Mouse (Mus musculus) limb, embryonic 14.5 days (tissue): ENCODE data around the gene Lce1m. TPM values are rescaled to one million over a fixed set of nuclear protein-coding genes. Genes with fewer than 3 reads are reported as not detected.

Source experiments
- ATAC-seq: fragments of 200-750 bp; cut with Nextera tagmentation; 2 replicates; pipeline ENCODE4 v1.8.0; 2017; ENCODE audit warnings: low read depth, moderate number of reproducible peaks, moderate TSS enrichment; ENCODE audit not compliant: low FRiP score
- DNase-seq: peaks from one replicate; pipeline ENCODE4 v3.0.0-alpha.2; 2015; ENCODE audit warnings: low spot score
- H3K27ac ChIP-seq: fragments of 300-500 bp; sonication (generic); replicated peaks from 2 replicates; pipeline ENCODE4 v1.5.1; 2014; ENCODE audit warnings: low read depth, mild to moderate bottlenecking, low read length, moderate library complexity, mixed read lengths
- H3K27me3 ChIP-seq: fragments of 300-500 bp; sonication (generic); 2 replicates; pipeline ENCODE4 v1.6.1; 2014; ENCODE audit warnings: low read length, mixed read lengths; ENCODE audit not compliant: control insufficient read depth, insufficient read depth
- H3K36me3 ChIP-seq: fragments of 300-500 bp; sonication (generic); 2 replicates; pipeline ENCODE4 v1.6.1; 2014; ENCODE audit warnings: mild to moderate bottlenecking, low read length, moderate library complexity, mixed read lengths; ENCODE audit not compliant: control insufficient read depth, insufficient read depth
- H3K4me1 ChIP-seq: fragments of 300-500 bp; sonication (generic); 2 replicates; pipeline ENCODE4 v1.6.1; 2014; ENCODE audit warnings: antibody characterized with exemption, low read length, mixed read lengths; ENCODE audit not compliant: control insufficient read depth, insufficient read depth
- H3K4me2 ChIP-seq: fragments of 300-500 bp; sonication (generic); replicated peaks from 2 replicates; pipeline ENCODE4 v1.6.1; 2014; ENCODE audit warnings: low read depth, mild to moderate bottlenecking, low read length, moderate library complexity; ENCODE audit not compliant: severe bottlenecking
- H3K4me3 ChIP-seq: fragments of 300-500 bp; sonication (generic); replicated peaks from 2 replicates; pipeline ENCODE4 v1.5.1; 2014; ENCODE audit warnings: low read length
- H3K9ac ChIP-seq: fragments of 300-500 bp; sonication (generic); 2 replicates; pipeline ENCODE4 v1.6.1; 2014; ENCODE audit warnings: mild to moderate bottlenecking, low read depth, low read length, moderate library complexity; ENCODE audit not compliant: severe bottlenecking
- H3K9me3 ChIP-seq: fragments of 300-500 bp; sonication (generic); 2 replicates; pipeline ENCODE4 v1.6.1; 2016; ENCODE audit warnings: low read length; ENCODE audit not compliant: control insufficient read depth
- POLR2A ChIP-seq: fragments of 200-500 bp; IDR thresholded peaks from 2 replicates; pipeline ENCODE4 v1.8.0; 2012; ENCODE audit warnings: inconsistent platforms, mild to moderate bottlenecking, moderate library complexity, borderline replicate concordance; ENCODE audit not compliant: insufficient read depth, insufficient read length; ENCODE audit errors: extremely low read depth
- WGBS: fragments of 180-500 bp; shearing (Covaris S2); extraction: QIAGEN DNeasy Blood & Tissue Kit; methylation state at CpG from one replicate; pipeline ENCODE4 v1.1.7; 2014; 5-methylcytosine and 5-hydroxymethylcytosine counted together
- polyA plus RNA-seq, 2 experiments: library from polyadenylated mRNA; depleted of rRNA in 1 of 2; stranded (reverse) in 1 of 2; unstranded in 1 of 2; fragments of >200 nt; fragmentation: Nextera tagmentation in 1 of 2; extraction: Ambion mirVana in 1 of 2; gene quantifications; 2 replicates each; pipeline versions ENCODE4 v1.2.1 to v1.2.3; 2012 to 2014

Lce1m gene
- polyA plus RNA-seq, 2 experiments, result not detected

DNA sequence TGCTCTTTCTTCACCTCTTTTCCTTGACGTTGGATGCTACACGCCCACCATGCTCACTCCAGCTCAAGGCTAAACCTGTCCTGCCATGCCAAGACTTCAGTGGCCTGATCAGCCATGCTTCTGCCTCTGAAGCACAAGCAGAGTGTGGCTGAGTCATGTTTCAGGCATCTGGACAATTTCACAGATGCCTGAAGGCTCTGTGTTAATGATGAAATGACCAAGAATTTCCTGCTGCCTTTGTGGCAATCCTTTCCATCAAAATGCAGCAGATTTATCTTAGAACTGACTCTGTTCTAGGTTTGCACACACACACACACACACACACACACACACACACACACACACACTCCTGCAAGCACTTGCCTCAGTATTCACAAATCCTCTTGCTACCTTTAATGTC is 6.6 kb upstream of the Lce1m start:
- Histone ChIP-seq H3K36me3 (no peaks in the 10 kb centered on the region), H3K4me3 (no peak overlapping the region), H3K9ac (no peak overlapping the region), H3K4me1 (no peaks in the 10 kb centered on the region), H3K4me2 (no peak overlapping the region), H3K27ac (no peak overlapping the region), H3K27me3 (no peaks in the 10 kb centered on the region), H3K9me3 (no peaks in the 10 kb centered on the region)
- ATAC-seq (no peak), DNase-seq (peak; percentile 9)
- 84% methylated on average over 2 of the region's 2 CpGs for WGBS
- TF ChIP-seq POLR2A, result no peak

DNA sequence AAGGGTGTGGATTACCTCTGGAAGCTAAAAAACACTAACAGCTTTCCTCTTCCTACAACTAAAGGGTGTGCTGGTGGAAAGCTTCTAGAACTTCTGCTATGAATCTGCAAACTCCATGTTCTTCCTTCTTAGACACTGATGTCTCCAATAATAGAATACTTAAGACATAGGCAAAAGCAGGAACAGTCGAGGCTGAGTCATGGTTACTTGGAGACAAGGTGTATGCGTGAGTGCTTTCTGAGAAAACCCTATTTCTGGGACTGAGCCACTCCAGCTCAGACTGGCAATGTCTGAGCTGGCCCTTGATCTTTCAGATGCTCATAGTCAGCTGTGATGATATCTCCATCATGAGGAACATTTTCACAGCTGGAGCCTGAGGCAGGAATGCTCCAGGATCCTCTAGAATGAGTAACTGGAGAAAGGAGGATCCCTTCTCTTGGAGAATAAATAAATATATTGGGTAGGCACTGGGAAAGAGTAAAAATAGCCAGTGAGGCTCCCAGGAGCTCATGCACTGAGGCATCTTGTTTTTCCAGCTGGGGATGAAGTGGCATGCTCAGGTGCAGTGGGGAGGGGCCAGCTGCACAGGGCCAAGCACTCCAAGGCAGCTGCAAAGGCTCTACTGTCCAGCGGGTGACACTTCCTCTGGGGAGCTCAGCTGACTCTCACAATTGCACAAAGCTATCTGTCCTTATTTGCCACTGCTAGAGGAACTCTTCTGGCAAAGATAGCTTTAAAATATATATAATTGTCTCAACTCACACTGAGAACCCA is 4.7 kb upstream of the Lce1m start:
- ATAC-seq, result no peak
- WGBS, result 76% methylated on average over 3 of the region's 3 CpGs
- Histone ChIP-seq H3K9me3 (no peaks in the 10 kb centered on the region), H3K9ac (no peak overlapping the region), H3K4me1 (no peaks in the 10 kb centered on the region), H3K4me3 (no peak overlapping the region), H3K4me2 (no peak overlapping the region), H3K27ac (no peak overlapping the region), H3K27me3 (no peaks in the 10 kb centered on the region), H3K36me3 (no peaks in the 10 kb centered on the region)
- no peak for DNase-seq
- no peak for TF ChIP-seq POLR2A

- ATAC-seq, result no peak
Observed at GRCm38 (mm10) chr3:93021171-93021570, 2.3 kb upstream of the Lce1m start.

DNA sequence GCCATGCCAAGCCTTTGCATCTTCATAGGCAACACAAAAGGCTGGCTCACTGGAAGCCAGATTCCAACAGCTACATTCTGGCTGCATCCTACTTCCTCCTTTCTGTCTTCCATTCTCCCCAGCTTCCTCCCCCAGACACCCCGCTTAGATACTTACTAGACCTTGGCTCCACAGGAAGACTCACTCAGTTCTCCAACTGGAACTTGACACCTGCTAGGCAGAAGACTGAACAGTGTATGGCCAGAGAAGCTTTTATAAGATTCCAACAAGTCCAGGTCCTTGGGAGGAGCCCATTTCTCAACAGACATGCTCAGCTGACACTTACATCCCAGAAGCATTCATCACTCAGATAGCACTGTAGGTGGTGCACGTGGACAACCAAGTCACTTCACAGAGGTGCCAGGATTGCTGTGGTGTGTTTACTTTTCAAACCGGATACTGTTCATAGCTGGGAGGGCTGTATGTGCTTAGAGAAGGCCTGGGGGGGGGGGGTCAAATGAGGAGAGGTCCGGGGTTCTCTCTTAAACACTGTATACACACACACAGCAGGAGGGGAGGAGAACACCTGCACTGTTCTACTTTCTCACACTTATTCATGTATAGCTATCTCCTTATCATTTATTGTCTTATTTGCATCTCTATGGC is 3.3 kb downstream of the Lce1m start, which contains the start of gene Crct1:
Gene Crct1, minus strand, starts transcription at position 228 of the 645 bp plus-strand sequence.
- DNase-seq (no peak), ATAC-seq (no peak)
- Histone ChIP-seq H3K27me3 (no peaks in the 10 kb centered on the region), H3K4me2 (peak within 1 kb of the TSS; percentile 68), H3K9ac (peak within 1 kb of the TSS; percentile 65), H3K4me1 (no peaks in the 10 kb centered on the region), H3K9me3 (no peaks in the 10 kb centered on the region), H3K4me3 (peak within 1 kb of the TSS; percentile 42), H3K27ac (no peak within 1 kb of the TSS), H3K36me3 (no peaks in the 10 kb centered on the region)
- no peak for TF ChIP-seq POLR2A
- 69% methylated on average over 4 of the region's 4 CpGs for WGBS

More at GRCm38 (mm10) chr3:93021171-93021570, 2.3 kb upstream of the Lce1m start:
- Histone ChIP-seq H3K9ac (no peak overlapping the region), H3K27ac (no peak overlapping the region), H3K4me3 (no peak overlapping the region), H3K36me3 (no peaks in the 10 kb centered on the region), H3K4me1 (no peaks in the 10 kb centered on the region), H3K4me2 (no peak overlapping the region), H3K27me3 (no peaks in the 10 kb centered on the region), H3K9me3 (no peaks in the 10 kb centered on the region)
- no peak for TF ChIP-seq POLR2A
- 83% methylated on average over 1 of the region's 1 CpGs for WGBS
- DNase-seq, result no peak

DNA sequence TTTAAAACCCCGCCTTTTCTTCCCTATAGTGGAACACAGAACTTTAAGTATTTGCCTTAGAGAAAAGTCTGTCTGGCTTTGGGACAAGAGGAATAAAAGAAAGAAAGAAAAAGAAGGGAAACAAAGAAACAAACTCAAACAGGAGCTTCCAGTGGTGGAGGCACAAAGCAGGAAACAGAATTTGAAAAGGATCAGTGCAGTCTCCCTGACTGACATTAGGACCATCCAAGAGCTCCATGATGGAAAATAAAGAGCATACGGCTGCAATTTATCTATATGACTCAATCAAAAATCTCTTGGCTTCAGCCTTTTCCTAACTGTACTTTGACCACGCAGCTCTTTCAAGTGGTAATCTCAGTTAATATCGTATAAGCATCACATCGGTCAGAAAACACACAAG is 4.0 kb downstream of the Lce1m start:
- peak overlapping the region; percentile 68 for H3K4me2 ChIP-seq
- H3K9me3 ChIP-seq, result no peaks in the 10 kb centered on the region
- no peak for TF ChIP-seq POLR2A
- H3K9ac ChIP-seq, result peak overlapping the region; percentile 65
- ATAC-seq (no peak), DNase-seq (no peak)
- H3K4me1 ChIP-seq, result no peaks in the 10 kb centered on the region
- WGBS, result 32% methylated on average over 5 of the region's 5 CpGs
- H3K27me3 ChIP-seq, result no peaks in the 10 kb centered on the region
- peak overlapping the region; percentile 42 for H3K4me3 ChIP-seq
- no peak overlapping the region for H3K27ac ChIP-seq
- no peaks in the 10 kb centered on the region for H3K36me3 ChIP-seq
